Mouse (Mus musculus): ENCODE measurements at regions not wholly inside any gene's neighbourhood (a gene's known extent, or its start where the extent isn't known, plus 50 kb on each side); places are given as distances from the start of the nearest gene placed in this dataset.

DNA sequence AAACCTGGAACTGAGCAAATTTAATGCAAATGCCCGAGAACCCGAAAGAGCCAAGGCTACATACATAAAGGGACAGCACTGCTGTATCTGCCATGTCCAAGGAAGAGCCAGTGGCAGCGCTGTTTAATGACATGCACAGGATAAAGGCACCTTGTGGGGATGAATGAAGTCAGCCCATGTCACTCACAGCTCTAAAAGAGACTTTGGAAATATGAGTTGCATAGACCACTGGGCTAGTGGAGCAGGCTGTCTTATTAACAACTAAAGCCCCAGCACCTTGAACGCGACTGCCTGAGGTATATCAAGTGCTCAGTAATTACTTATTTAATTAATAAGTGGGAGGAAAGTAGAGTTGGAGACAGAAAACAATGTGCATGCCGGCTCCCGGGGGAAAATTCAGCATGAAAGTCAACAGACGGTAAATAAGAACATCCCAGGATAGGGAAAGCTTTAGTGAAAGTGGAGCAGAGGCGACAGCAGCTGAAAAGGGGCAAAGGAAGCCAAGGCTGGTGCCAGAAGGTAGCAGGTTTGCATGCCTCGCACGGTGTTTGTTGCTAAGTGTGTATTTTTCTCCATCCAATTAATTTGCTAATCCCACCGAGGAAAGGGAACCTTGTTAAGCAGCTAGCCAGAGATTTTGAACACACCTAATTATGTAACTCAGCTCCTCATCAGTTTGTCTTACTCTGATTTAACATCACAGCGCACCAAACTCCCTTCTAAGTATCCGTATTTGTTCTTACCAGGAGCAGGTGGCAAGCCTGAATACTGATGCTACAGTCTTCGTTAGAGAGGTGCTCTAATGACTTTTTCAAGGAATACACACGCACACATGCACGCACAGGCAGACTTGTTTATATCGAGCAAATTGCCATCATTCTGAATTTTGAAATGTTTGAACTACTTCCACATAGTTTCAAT, 167.4 kb downstream of the Triml1 start:
- DNase-seq = no peak

GRCm38 (mm10) chr8:42972545-42972944, 168.7 kb downstream of the Triml1 start:
- DNase-seq = no peak

DNA sequence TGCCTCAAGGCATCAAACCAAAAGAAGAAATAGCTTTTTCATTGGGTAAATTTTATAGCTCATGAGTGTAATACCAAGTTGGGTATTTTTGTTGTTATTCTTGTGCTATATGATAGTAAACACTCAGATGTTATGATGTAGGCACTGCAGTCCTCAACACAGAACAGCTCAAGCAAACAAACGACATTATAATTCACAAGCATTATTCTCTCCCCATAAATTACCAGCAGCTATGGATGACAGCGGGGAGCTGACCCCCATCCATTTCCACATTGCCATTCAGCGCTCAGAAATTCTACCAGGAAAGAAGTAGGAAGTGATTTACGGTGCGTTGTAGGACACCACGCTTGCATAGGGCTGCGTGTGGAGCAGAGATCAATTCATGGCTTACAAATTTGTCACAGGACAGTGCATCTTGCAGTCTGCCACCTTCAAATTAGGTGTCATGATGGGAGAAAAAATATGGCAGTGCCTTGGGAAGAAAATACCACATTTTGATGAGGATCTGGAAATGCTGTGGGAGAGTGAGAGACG, 173.4 kb downstream of the Triml1 start:
- no peak for DNase-seq

- DNase-seq = no peak
Observed at GRCm38 (mm10) chr8:42964507-42964906, 176.8 kb downstream of the Triml1 start.

GRCm38 (mm10) chr8:42958052-42958805, 183.1 kb downstream of the Triml1 start:
- no peak for DNase-seq

DNA sequence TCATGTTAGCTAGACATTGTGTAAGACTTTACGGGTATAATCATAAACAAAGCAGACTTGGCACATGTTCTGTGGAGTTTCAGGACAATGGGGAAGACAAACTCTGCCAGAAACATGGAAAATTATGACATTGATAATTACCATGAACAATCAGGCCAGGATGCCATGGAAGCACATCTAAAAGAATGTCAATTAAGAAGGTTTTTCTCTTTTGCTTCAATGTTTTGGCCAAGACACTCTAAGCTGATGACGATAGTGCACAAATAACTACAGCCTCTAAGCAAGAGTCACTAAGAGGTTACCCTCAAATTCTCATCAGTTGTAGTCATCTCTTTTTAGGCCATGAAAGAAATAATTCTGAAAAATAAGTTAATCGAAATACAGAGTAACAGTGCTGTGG, 208.7 kb downstream of the Triml1 start:
- DNase-seq = no peak

GRCm38 (mm10) chr8:42891658-42892057, 249.6 kb downstream of the Triml1 start:
- DNase-seq = no peak

DNA sequence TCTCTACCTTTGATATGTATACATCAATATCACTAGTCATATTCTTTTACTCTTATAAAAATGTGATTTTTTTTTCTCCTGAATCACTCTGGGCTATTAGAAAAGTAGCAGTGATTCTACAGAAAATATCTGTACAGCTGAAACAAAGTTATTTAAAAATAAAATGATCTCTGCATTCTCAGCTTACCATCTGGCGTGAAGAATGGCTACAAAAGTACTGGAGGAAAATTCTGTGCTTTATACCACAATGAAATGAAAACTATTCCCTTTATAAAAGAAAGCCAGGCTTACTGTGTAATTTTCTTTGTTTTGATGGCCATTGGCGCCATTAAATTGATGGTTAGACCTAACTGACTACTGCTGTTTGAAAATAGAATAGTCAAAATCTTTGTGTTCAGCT, 254.8 kb downstream of the Triml1 start:
- no peak for DNase-seq

- DNase-seq = peak; percentile 22
Observed at GRCm38 (mm10) chr8:42870262-42870661, 271.0 kb downstream of the Triml1 start.
